Mouse (Mus musculus): ENCODE measurements at regions not wholly inside any gene's neighbourhood (a gene's known extent, or its start where the extent isn't known, plus 50 kb on each side); places are given as distances from the start of the nearest gene placed in this dataset.

DNA sequence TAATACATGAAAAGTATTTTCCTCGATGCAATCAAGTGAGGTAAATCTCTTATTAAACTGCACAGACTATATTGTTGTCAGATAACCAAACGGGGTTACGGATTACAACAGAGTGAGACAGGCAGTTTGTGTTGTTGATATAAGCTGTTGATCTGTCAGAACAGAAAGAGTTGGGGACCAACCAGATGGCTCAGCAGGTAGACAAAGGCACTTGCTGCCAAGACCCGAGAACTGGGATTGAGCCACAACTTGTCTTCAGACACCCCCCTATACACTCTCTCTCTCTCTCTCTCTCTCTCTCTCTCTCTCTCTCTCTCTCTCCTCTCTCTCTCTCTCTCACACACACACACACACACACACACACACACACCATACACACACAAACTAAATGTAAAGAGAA is 172.7 kb upstream of the Rnf219 start:
- DNase-seq (ENCODE audit: low read depth, low spot score): no peak
- WGBS: 82% methylated on average over 4 of the region's 4 CpGs

GRCm38 (mm10) chr14:104694174-104694803 is 171.8 kb upstream of the Rnf219 start:
- whole genome bisulfite sequencing: 80% methylated on average over 14 of the region's 14 CpGs
- DNase-seq (ENCODE audit: low read depth, low spot score): no peak

- 83% methylated on average over 5 of the region's 5 CpGs for WGBS
These were observed 170.2 kb upstream of the Rnf219 start for GRCm38 (mm10) chr14:104692616-104693015.

GRCm38 (mm10) chr14:104688440-104688839 is 166.0 kb upstream of the Rnf219 start:
- DNase-seq (ENCODE audit: low read depth, low spot score): no peak
- 84% methylated on average over 3 of the region's 3 CpGs for WGBS

More at GRCm38 (mm10) chr14:104692616-104693015, 170.2 kb upstream of the Rnf219 start:
- no peak for DNase-seq (ENCODE audit: low read depth, low spot score)

DNA sequence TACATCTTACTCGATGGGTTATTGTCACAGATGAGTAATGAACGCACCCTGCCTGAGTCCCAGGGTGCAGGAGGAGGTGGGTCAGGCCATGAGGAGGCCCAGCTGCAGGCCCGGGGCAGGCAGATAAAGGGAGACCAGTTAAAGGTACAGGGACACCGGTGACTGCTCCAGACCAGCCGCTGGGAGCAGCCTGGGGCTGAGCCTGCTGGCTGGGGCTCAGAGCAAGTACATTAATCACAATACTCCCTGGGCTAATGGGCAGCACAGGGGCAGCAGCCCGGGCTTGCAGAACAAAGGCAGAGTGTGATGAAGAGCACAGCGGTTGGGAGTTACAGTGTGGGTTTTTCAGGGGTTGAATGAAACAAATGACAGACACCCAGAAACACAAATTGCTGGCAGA is 154.4 kb upstream of the Rnf219 start:
- WGBS: 30% methylated on average over 7 of the region's 7 CpGs
- DNase-seq (ENCODE audit: low read depth, low spot score): no peak

DNA sequence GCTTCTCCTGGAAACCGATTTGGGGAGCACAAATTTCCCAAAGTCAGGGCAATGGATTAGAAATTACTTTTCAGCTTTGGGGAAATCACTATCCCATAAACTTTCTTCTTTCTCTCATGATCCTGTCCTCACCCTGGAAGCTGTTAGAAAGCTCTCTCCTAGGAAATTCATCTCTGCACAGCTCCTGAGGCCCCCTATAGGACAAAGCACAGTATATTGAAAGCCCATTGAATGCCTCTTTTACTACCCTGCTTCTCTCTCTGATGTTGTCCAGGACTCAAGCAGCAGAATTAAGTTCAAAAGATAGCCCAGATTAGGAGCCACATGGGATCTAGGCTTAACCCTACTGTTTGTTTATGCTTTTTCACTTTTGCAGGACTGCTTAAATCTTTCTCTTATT is 139.3 kb upstream of the Rnf219 start:
- WGBS: 41% methylated on average over 1 of the region's 1 CpGs
- DNase-seq (ENCODE audit: low read depth, low spot score): no peak

- DNase-seq (ENCODE audit: low read depth, low spot score): no peak
- WGBS: 78% methylated on average over 1 of the region's 1 CpGs
These were observed 136.3 kb upstream of the Rnf219 start for GRCm38 (mm10) chr14:104658751-104659150.

GRCm38 (mm10) chr14:104649980-104650379 is 127.5 kb upstream of the Rnf219 start:
- DNase-seq (ENCODE audit: low read depth, low spot score): no peak
- 83% methylated on average over 5 of the region's 5 CpGs for WGBS

DNA sequence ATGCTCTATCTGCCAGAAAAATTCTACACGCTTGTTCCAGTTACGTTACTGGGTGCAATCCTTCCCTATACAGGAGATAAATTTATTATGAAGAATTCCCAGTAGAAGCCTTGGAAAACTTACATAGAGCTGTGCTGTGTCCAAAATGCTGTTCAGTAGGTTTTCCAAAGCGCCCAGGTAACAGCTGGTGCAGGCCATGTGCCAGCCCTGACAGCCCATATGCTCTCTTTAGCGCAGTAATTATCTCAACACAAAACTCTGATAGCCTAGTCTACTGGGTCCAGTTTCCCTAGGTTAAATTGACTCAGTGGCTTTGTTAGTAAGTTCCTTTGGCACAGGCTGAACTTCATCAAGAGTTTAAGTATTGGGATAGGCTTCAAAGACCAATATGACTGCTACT is 122.2 kb upstream of the Rnf219 start:
- DNase-seq (ENCODE audit: low read depth, low spot score): no peak
- WGBS: 79% methylated on average over 4 of the region's 4 CpGs

DNA sequence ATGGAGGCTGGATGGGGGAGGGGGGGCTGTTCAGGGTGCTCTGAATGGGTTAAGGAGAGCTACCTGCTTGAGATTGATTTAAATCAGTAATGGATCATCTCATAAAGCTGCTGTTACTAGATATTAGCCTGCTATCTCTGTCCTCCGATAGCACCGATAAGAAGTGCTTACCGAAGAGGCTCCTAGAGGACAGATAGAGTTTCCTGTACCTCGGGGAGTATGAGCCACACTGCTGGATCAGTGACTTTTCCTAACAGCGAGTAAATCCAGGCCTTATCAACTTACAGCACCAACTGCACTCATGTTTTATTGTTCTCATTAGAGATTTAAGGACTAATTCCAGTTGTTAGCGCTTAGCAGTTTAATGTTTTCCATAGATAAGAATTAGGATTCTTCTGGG is 120.3 kb upstream of the Rnf219 start:
- no peak for DNase-seq (ENCODE audit: low read depth, low spot score)
- 64% methylated on average over 6 of the region's 6 CpGs for WGBS

- DNase-seq (ENCODE audit: low read depth, low spot score): no peak
- WGBS: 73% methylated on average over 7 of the region's 7 CpGs
These were observed 116.9 kb upstream of the Rnf219 start for GRCm38 (mm10) chr14:104639300-104639699.

- no peak for DNase-seq (ENCODE audit: low read depth, low spot score)
- WGBS: 77% methylated on average over 3 of the region's 3 CpGs
These were observed 89.0 kb upstream of the Rnf219 start for GRCm38 (mm10) chr14:104611467-104611866.

DNA sequence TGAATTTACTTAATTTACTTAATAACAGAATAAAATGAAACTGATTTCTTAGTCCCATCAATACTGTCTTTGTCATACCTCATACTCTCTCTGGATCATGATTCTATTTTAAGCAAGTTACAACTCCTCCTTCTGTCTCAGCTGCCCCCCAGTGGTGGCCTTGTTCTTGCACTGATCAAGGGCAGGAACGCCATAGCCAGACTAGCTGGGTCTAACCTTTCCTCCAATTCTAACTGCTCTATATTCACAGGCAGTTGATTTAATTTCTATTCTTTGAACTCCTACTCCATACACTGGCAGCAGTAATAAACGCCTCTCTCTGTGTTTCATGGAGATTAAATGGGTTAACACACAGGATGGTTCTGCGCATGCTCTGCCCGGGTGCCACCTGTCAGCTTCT is 87.9 kb upstream of the Rnf219 start:
- no peak for DNase-seq (ENCODE audit: low read depth, low spot score)
- 70% methylated on average over 4 of the region's 4 CpGs for WGBS

DNA sequence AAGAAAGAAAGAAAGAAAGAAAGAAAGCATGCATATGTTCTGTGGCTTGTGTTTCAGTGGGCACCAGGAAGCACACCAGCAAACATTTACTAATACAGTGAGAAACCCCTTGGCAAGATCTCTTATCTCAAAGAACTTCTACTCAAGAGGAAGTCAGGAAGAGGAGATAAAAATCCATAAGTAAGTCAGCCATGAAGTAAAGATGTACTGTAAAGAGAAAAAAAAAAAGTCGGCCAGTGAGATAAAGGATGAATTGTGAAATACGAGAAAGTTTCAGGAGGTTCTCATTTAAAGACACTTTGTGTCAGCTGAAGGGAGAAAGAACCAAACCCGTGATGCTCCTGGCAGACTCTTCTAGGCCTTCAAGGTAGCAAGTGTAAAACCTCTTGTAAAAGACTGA is 72.4 kb upstream of the Rnf219 start:
- 71% methylated on average over 3 of the region's 3 CpGs for WGBS
- no peak for DNase-seq (ENCODE audit: low read depth, low spot score)
